Mouse (Mus musculus): Measurements from ENCODE around the gene Oser1.

GRCm38 (mm10) chr2:163422895-163423660 is 1.4 kb downstream of the Oser1 start:
- no peak for TF ChIP-seq EP300 (optimal IDR thresholded peaks at IDR 0.05)
- TF ChIP-seq CTCF (IDR thresholded peaks at IDR 0.05; ENCODE audit: low read depth): no peak

Data from stomach, postnatal 0 days (tissue).